Mouse (Mus musculus) heart, embryonic 11.5 days (tissue): Measurements from ENCODE around the gene Adcy1. TPM values are rescaled to one million over a fixed set of nuclear protein-coding genes. Genes with fewer than 3 reads are reported as not detected.

ENCODE experiments used
- ATAC-seq: fragments of 200-750 bp; cut with Nextera tagmentation; replicated peaks from 2 replicates; pipeline ENCODE4 v1.8.0; 2017; ENCODE audit warnings: moderate library complexity; ENCODE audit not compliant: insufficient number of reproducible peaks, low FRiP score, low TSS enrichment
- H3K27ac ChIP-seq: fragments of 300-500 bp; sonication (generic); 2 replicates; pipeline ENCODE4 v1.5.1; 2014; ENCODE audit warnings: mild to moderate bottlenecking, low read depth, low read length
- H3K27me3 ChIP-seq: fragments of 300-500 bp; sonication (generic); 2 replicates; pipeline ENCODE4 v1.6.1; 2014; ENCODE audit warnings: mild to moderate bottlenecking, low read length, mixed read lengths; ENCODE audit not compliant: control insufficient read depth, insufficient read depth
- H3K36me3 ChIP-seq: fragments of 300-500 bp; sonication (generic); 2 replicates; pipeline ENCODE4 v1.6.1; 2014; ENCODE audit warnings: mild to moderate bottlenecking, low read length, moderate library complexity, mixed read lengths; ENCODE audit not compliant: control insufficient read depth, insufficient read depth
- H3K4me1 ChIP-seq: fragments of 300-500 bp; sonication (generic); 2 replicates; pipeline ENCODE4 v1.6.1; 2014; ENCODE audit warnings: low read length; ENCODE audit not compliant: control insufficient read depth, insufficient read depth
- H3K4me2 ChIP-seq: fragments of 300-500 bp; sonication (generic); 2 replicates; pipeline ENCODE4 v1.6.1; 2014; ENCODE audit warnings: mild to moderate bottlenecking, moderate library complexity
- H3K4me3 ChIP-seq: fragments of 300-500 bp; sonication (generic); 2 replicates; pipeline ENCODE4 v1.5.1; 2014; ENCODE audit warnings: low read depth, low read length
- H3K9ac ChIP-seq: fragments of 300-500 bp; sonication (generic); 2 replicates; pipeline ENCODE4 v1.6.1; 2014; ENCODE audit warnings: mild to moderate bottlenecking, low read depth, low read length, moderate library complexity
- H3K9me3 ChIP-seq: fragments of 300-500 bp; sonication (generic); replicated peaks from 2 replicates; pipeline ENCODE4 v1.6.1; 2016; ENCODE audit warnings: low read length; ENCODE audit not compliant: control insufficient read depth
- WGBS: fragments of 180-500 bp; shearing (Covaris S2); extraction: QIAGEN DNeasy Blood & Tissue Kit; methylation state at CpG from one replicate; pipeline ENCODE4 v1.1.7; 2014; ENCODE audit not compliant: insufficient replicate concordance; 5-methylcytosine and 5-hydroxymethylcytosine counted together
- polyA plus RNA-seq: library from polyadenylated mRNA; unstranded; fragments of >200 nt; fragmentation: Nextera tagmentation; extraction: Ambion mirVana; gene quantifications from 2 replicates; pipeline ENCODE4 v1.2.1, GENCODE M21; 2014

Gene Adcy1
- polyA plus RNA-seq, 1 experiment from 2014 or later: 2.5 TPM

DNA sequence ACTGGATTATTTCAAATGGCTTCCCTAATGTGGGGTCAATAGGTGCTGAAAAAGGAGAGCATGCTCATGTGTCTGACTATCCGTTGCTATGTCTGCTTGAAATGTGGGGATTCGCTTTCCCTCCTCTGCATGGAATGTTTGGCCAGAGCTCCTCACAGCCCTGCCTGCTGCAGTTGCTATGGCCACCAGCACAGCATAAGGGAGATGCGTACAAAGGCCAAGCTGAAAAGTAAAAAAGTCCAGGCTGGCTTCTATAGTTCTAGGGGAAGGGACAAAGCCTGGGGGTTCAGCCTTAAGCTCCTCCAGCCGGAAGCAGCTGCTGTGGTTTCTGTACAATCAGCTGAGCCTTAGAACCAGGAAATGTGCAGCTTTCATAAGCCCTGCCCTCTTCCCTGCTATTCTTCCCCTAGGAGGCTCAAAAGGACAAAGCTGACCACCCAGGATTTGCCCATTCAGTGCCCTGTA lies 97.4 kb downstream of the Adcy1 start:
- Histone ChIP-seq H3K36me3 (no peaks in the 10 kb centered on the region), H3K4me1 (peaks cover 3% of the 10 kb centered on the region; the same call in 1 of the 2 replicates), H3K9me3 (no peaks in the 10 kb centered on the region), H3K27me3 (no peaks in the 10 kb centered on the region), H3K9ac (no peak overlapping the region), H3K4me3 (no peak overlapping the region), H3K27ac (no peak overlapping the region; the same call in 1 of the 2 replicates), H3K4me2 (no peak overlapping the region)
- WGBS: 56% methylated on average over 4 of the region's 4 CpGs
- no peak for ATAC-seq

DNA sequence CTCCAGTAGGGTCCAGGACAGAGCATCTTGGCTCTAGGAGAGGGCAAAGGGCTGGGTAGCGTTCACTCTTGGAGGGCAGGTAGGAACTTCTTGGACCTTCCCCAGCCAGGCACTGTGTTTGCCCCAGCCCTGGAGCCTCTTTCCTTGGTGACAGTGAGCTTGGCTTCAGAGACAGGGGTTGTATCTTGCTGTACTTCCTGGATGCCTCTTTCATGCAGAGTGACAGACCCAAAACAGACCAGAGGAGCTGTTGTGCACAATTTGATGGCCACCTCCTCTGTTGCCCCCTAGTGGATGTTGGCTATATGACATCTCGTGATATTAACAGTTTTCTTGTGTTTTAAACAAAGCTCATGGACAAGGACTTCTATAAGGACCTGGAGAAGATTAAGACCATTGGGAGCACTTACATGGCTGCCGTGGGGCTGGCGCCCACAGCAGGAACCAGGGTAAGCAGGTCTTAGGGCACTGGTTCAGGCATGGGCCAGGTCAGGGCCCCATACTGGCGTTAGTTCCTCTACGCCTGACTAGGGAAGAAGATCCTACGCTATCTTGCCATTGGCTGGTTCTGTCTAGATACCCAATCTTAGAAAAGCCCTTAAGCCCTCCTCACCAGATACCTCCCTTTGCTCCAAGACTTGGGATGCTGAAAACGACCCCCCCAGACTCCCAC lies 98.3 kb downstream of the Adcy1 start:
- ATAC-seq: no peak
- peaks cover 3% of the 10 kb centered on the region; the same call in 1 of the 2 replicates for H3K4me1 ChIP-seq
- H3K36me3 ChIP-seq: no peaks in the 10 kb centered on the region
- 72% methylated on average over 8 of the region's 8 CpGs for WGBS
- no peaks in the 10 kb centered on the region for H3K9me3 ChIP-seq
- H3K4me2 ChIP-seq: no peak overlapping the region
- H3K9ac ChIP-seq: no peak overlapping the region
- no peak overlapping the region for H3K27ac ChIP-seq
- H3K4me3 ChIP-seq: no peak overlapping the region
- H3K27me3 ChIP-seq: no peaks in the 10 kb centered on the region

GRCm38 (mm10) chr11:7164416-7164815 lies 101.1 kb downstream of the Adcy1 start:
- Histone ChIP-seq H3K9me3 (no peaks in the 10 kb centered on the region), H3K27me3 (no peaks in the 10 kb centered on the region), H3K4me1 (peaks cover 3% of the 10 kb centered on the region; the same call in 1 of the 2 replicates), H3K4me3 (no peak overlapping the region), H3K4me2 (no peak overlapping the region), H3K9ac (no peak overlapping the region), H3K27ac (no peak overlapping the region), H3K36me3 (no peaks in the 10 kb centered on the region)
- WGBS: 83% methylated on average over 4 of the region's 4 CpGs
- no peak for ATAC-seq

GRCm38 (mm10) chr11:7169645-7170044 lies 106.4 kb downstream of the Adcy1 start:
- no peaks in the 10 kb centered on the region for H3K36me3 ChIP-seq
- H3K9me3 ChIP-seq: no peaks in the 10 kb centered on the region
- no peak overlapping the region for H3K4me2 ChIP-seq
- ATAC-seq: no peak
- no peak overlapping the region for H3K27ac ChIP-seq
- H3K27me3 ChIP-seq: no peaks in the 10 kb centered on the region
- 77% methylated on average over 1 of the region's 1 CpGs for WGBS
- no peak overlapping the region for H3K4me3 ChIP-seq
- no peak overlapping the region for H3K9ac ChIP-seq
- H3K4me1 ChIP-seq: no peaks in the 10 kb centered on the region

DNA sequence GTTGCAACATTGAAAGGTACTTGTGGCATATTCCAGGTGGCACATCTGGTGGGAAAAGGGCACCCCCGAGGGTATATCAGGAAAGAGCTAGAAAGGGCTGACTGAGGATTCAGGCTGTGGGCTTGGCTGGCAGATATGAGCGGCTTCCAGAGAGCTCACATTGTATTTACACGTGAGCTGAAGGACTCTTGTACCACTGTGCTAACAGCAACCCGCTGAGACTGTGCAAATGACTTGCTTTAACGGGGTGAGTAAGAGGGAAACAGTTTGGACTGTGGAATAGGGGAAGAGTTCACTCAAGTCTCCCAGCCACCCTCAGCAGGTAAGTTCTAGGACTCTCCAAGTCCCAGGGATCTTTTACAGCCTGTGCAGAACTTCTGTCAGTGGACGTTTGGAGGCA lies 110.4 kb downstream of the Adcy1 start:
- ATAC-seq: no peak

DNA sequence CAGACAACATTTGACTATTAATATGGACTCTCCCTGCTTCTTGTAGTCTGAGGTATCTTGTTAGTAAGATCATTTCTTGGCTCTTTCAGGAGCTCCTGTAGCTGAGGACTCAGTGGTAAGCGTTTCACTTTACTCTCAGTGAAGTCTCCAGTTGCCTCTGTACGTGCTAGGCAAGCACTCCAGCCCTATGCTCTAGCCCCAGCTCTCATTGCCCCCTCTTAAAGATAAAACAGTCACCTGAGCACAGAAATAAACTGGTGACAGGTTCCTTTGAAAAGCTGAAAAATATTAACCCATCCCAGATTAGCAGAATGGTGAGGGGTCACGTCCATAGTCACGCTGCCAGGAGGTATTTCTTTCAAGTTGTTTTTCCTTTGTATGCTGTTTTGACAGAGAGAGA lies 115.4 kb downstream of the Adcy1 start:
- H3K4me2 ChIP-seq: no peak overlapping the region
- H3K4me1 ChIP-seq: no peaks in the 10 kb centered on the region
- H3K4me3 ChIP-seq: no peak overlapping the region
- H3K36me3 ChIP-seq: no peaks in the 10 kb centered on the region
- ATAC-seq: no peak
- WGBS: 61% methylated on average over 4 of the region's 4 CpGs
- no peaks in the 10 kb centered on the region for H3K9me3 ChIP-seq
- no peak overlapping the region for H3K9ac ChIP-seq
- H3K27ac ChIP-seq: no peak overlapping the region
- H3K27me3 ChIP-seq: no peaks in the 10 kb centered on the region

More for the DNA sequence above, 110.4 kb downstream of the Adcy1 start:
- Histone ChIP-seq H3K4me2 (no peak overlapping the region), H3K27me3 (no peaks in the 10 kb centered on the region), H3K4me1 (no peaks in the 10 kb centered on the region), H3K9me3 (no peaks in the 10 kb centered on the region), H3K36me3 (no peaks in the 10 kb centered on the region), H3K27ac (no peak overlapping the region), H3K4me3 (no peak overlapping the region), H3K9ac (no peak overlapping the region)
- WGBS: 79% methylated on average over 6 of the region's 6 CpGs

- Histone ChIP-seq H3K4me1 (no peaks in the 10 kb centered on the region), H3K27me3 (no peaks in the 10 kb centered on the region), H3K9ac (no peak overlapping the region), H3K27ac (no peak overlapping the region), H3K4me2 (no peak overlapping the region), H3K9me3 (no peaks in the 10 kb centered on the region), H3K4me3 (no peak overlapping the region), H3K36me3 (no peaks in the 10 kb centered on the region)
- ATAC-seq: no peak
- WGBS: 83% methylated on average over 2 of the region's 2 CpGs
These were observed 116.0 kb downstream of the Adcy1 start for GRCm38 (mm10) chr11:7179276-7179675.

- Histone ChIP-seq H3K36me3 (no peaks in the 10 kb centered on the region), H3K27ac (no peak overlapping the region), H3K27me3 (no peaks in the 10 kb centered on the region), H3K9me3 (no peaks in the 10 kb centered on the region), H3K4me2 (no peak overlapping the region), H3K9ac (no peak overlapping the region), H3K4me3 (no peak overlapping the region), H3K4me1 (peaks cover 9% of the 10 kb centered on the region)
- 48% methylated on average over 8 of the region's 8 CpGs for WGBS
- ATAC-seq: no peak
These were observed 119.2 kb downstream of the Adcy1 start for GRCm38 (mm10) chr11:7182409-7183042.

- 13% methylated on average over 1 of the region's 1 CpGs for WGBS
- H3K27me3 ChIP-seq: no peaks in the 10 kb centered on the region
These were observed 121.1 kb downstream of the Adcy1 start for GRCm38 (mm10) chr11:7184420-7184819.

More at GRCm38 (mm10) chr11:7184420-7184819, 121.1 kb downstream of the Adcy1 start:
- H3K9ac ChIP-seq: no peak overlapping the region
- H3K36me3 ChIP-seq: no peaks in the 10 kb centered on the region
- H3K4me2 ChIP-seq: no peak overlapping the region
- H3K4me3 ChIP-seq: no peak overlapping the region
- H3K27ac ChIP-seq: no peak overlapping the region
- no peak for ATAC-seq
- H3K4me1 ChIP-seq: peaks cover 9% of the 10 kb centered on the region
- no peaks in the 10 kb centered on the region for H3K9me3 ChIP-seq
